Mouse (Mus musculus): Measurements from ENCODE around the gene Scg5. TPM values are rescaled to one million over a fixed set of nuclear protein-coding genes. Genes with fewer than 3 reads are reported as not detected.

Scg5 gene
- polyA plus RNA-seq, 1 experiment, result 0.05 TPM

GRCm38 (mm10) chr2:113817681-113818606 is 11.0 kb downstream of the Scg5 start:
- Histone ChIP-seq H3ac (ENCODE audit: control insufficient read depth, insufficient read length, low read depth) (no peak overlapping the region), H3K79me2 (ENCODE audit: control insufficient read depth, insufficient read depth) (no peaks in the 10 kb centered on the region), H3K27me3 (ENCODE audit: control insufficient read depth, insufficient read depth, insufficient read length) (no peaks in the 10 kb centered on the region), H3K36me3 (ENCODE audit: control insufficient read depth, insufficient read depth) (no peaks in the 10 kb centered on the region), H3K4me3 (ENCODE audit: insufficient read depth, poor library complexity, severe bottlenecking) (no peak overlapping the region), H3K79me3 (ENCODE audit: low read depth) (no peaks in the 10 kb centered on the region)
- TF ChIP-seq MAX (IDR thresholded peaks at IDR 0.05) (no peak), CEBPB (IDR thresholded peaks at IDR 0.05; ENCODE audit: low read depth) (no peak), MYOG (IDR thresholded peaks at IDR 0.05; ENCODE audit: control insufficient read depth, extremely low read depth, insufficient read length) (no peak), FOSL1 (IDR thresholded peaks at IDR 0.05; ENCODE audit: insufficient read depth, low read length, poor library complexity, severe bottlenecking) (no peak), MYOD1 (IDR thresholded peaks at IDR 0.05; ENCODE audit: control insufficient read depth, insufficient read length, low read depth) (no peak), USF1 (IDR thresholded peaks at IDR 0.05; ENCODE audit: low read depth) (no peak), CTCF (IDR thresholded peaks at IDR 0.05; ENCODE audit: control insufficient read depth, insufficient read depth, insufficient read length) (no peak)

GRCm38 (mm10) chr2:113807640-113808039 is 21.3 kb downstream of the Scg5 start:
- Histone ChIP-seq H3K4me3 (ENCODE audit: insufficient read depth, poor library complexity, severe bottlenecking) (no peak overlapping the region), H3K36me3 (ENCODE audit: control insufficient read depth, insufficient read depth) (no peaks in the 10 kb centered on the region), H3K79me2 (ENCODE audit: control insufficient read depth, insufficient read depth) (no peaks in the 10 kb centered on the region), H3ac (ENCODE audit: control insufficient read depth, insufficient read length, low read depth) (no peak overlapping the region), H3K27me3 (ENCODE audit: control insufficient read depth, insufficient read depth, insufficient read length) (no peaks in the 10 kb centered on the region), H3K79me3 (ENCODE audit: low read depth) (no peaks in the 10 kb centered on the region)
- TF ChIP-seq CTCF (IDR thresholded peaks at IDR 0.05; ENCODE audit: control insufficient read depth, insufficient read depth, insufficient read length) (no peak), MYOG (IDR thresholded peaks at IDR 0.05; ENCODE audit: control insufficient read depth, extremely low read depth, insufficient read length) (no peak), FOSL1 (IDR thresholded peaks at IDR 0.05; ENCODE audit: insufficient read depth, low read length, poor library complexity, severe bottlenecking) (no peak), MYOD1 (IDR thresholded peaks at IDR 0.05; ENCODE audit: control insufficient read depth, insufficient read length, low read depth) (no peak), CEBPB (IDR thresholded peaks at IDR 0.05; ENCODE audit: low read depth) (no peak), USF1 (IDR thresholded peaks at IDR 0.05; ENCODE audit: low read depth) (no peak), MAX (IDR thresholded peaks at IDR 0.05) (no peak)

- H3K4me3 ChIP-seq (ENCODE audit: insufficient read depth, poor library complexity, severe bottlenecking), result no peak overlapping the region
- H3ac ChIP-seq (ENCODE audit: control insufficient read depth, insufficient read length, low read depth), result no peak overlapping the region
- H3K79me3 ChIP-seq (ENCODE audit: low read depth), result no peaks in the 10 kb centered on the region
- H3K79me2 ChIP-seq (ENCODE audit: control insufficient read depth, insufficient read depth), result no peaks in the 10 kb centered on the region
- no peaks in the 10 kb centered on the region for H3K27me3 ChIP-seq (ENCODE audit: control insufficient read depth, insufficient read depth, insufficient read length)
- H3K36me3 ChIP-seq (ENCODE audit: control insufficient read depth, insufficient read depth), result no peaks in the 10 kb centered on the region
- TF ChIP-seq MYOG (IDR thresholded peaks at IDR 0.05; ENCODE audit: control insufficient read depth, extremely low read depth, insufficient read length) (no peak), MAX (IDR thresholded peaks at IDR 0.05) (no peak), MYOD1 (IDR thresholded peaks at IDR 0.05; ENCODE audit: control insufficient read depth, insufficient read length, low read depth) (no peak), FOSL1 (IDR thresholded peaks at IDR 0.05; ENCODE audit: insufficient read depth, low read length, poor library complexity, severe bottlenecking) (no peak), CEBPB (IDR thresholded peaks at IDR 0.05; ENCODE audit: low read depth) (no peak), USF1 (IDR thresholded peaks at IDR 0.05; ENCODE audit: low read depth) (no peak), CTCF (IDR thresholded peaks at IDR 0.05; ENCODE audit: control insufficient read depth, insufficient read depth, insufficient read length) (no peak)
Measured at GRCm38 (mm10) chr2:113806851-113807577, 21.9 kb downstream of the Scg5 start.

- H3K4me3 ChIP-seq (ENCODE audit: insufficient read depth, poor library complexity, severe bottlenecking), result no peak overlapping the region
- no peaks in the 10 kb centered on the region for H3K79me2 ChIP-seq (ENCODE audit: control insufficient read depth, insufficient read depth)
- H3ac ChIP-seq (ENCODE audit: control insufficient read depth, insufficient read length, low read depth), result no peak overlapping the region
- no peak for TF ChIP-seq CTCF (IDR thresholded peaks at IDR 0.05; ENCODE audit: control insufficient read depth, insufficient read depth, insufficient read length)
- no peak for TF ChIP-seq USF1 (IDR thresholded peaks at IDR 0.05; ENCODE audit: low read depth)
- TF ChIP-seq FOSL1 (IDR thresholded peaks at IDR 0.05; ENCODE audit: insufficient read depth, low read length, poor library complexity, severe bottlenecking), result no peak
- TF ChIP-seq CEBPB (IDR thresholded peaks at IDR 0.05; ENCODE audit: low read depth), result no peak
- no peak for TF ChIP-seq MAX (IDR thresholded peaks at IDR 0.05)
- TF ChIP-seq MYOG (IDR thresholded peaks at IDR 0.05; ENCODE audit: control insufficient read depth, extremely low read depth, insufficient read length), result no peak
- TF ChIP-seq MYOD1 (IDR thresholded peaks at IDR 0.05; ENCODE audit: control insufficient read depth, insufficient read length, low read depth), result no peak
- H3K79me3 ChIP-seq (ENCODE audit: low read depth), result no peaks in the 10 kb centered on the region
- no peaks in the 10 kb centered on the region for H3K27me3 ChIP-seq (ENCODE audit: control insufficient read depth, insufficient read depth, insufficient read length)
- H3K36me3 ChIP-seq (ENCODE audit: control insufficient read depth, insufficient read depth), result no peaks in the 10 kb centered on the region
Measured at GRCm38 (mm10) chr2:113805765-113806164, 23.2 kb downstream of the Scg5 start.

GRCm38 (mm10) chr2:113803753-113804152 is 25.2 kb downstream of the Scg5 start:
- Histone ChIP-seq H3K79me2 (ENCODE audit: control insufficient read depth, insufficient read depth) (no peaks in the 10 kb centered on the region), H3K27me3 (ENCODE audit: control insufficient read depth, insufficient read depth, insufficient read length) (no peaks in the 10 kb centered on the region), H3K4me3 (ENCODE audit: insufficient read depth, poor library complexity, severe bottlenecking) (no peak overlapping the region), H3K79me3 (ENCODE audit: low read depth) (no peaks in the 10 kb centered on the region), H3ac (ENCODE audit: control insufficient read depth, insufficient read length, low read depth) (no peak overlapping the region), H3K36me3 (ENCODE audit: control insufficient read depth, insufficient read depth) (no peaks in the 10 kb centered on the region)
- no peak for TF ChIP-seq MAX (IDR thresholded peaks at IDR 0.05)
- no peak for TF ChIP-seq FOSL1 (IDR thresholded peaks at IDR 0.05; ENCODE audit: insufficient read depth, low read length, poor library complexity, severe bottlenecking)
